Mouse (Mus musculus) adrenal gland, adult (tissue): ENCODE results near the gene Cdk17.
A peak's percentile ranks its signal among the peaks of the same experiment; 100 is the strongest.

ENCODE experiments used
- DNase-seq, 2 experiments: peaks; one replicate each; pipeline ENCODE4 v3.0.0; 2022 to 2023; ENCODE audit warnings: low spot score in 1 of 2; ENCODE audit not compliant: inconsistent age in 2 of 2

Gene Cdk17

GRCm38 (mm10) chr10:93261132-93261980 is 100.7 kb downstream of the Cdk17 start:
- DNase-seq = no peak

- DNase-seq = no peak
These were observed 101.4 kb downstream of the Cdk17 start for GRCm38 (mm10) chr10:93261981-93262499.

GRCm38 (mm10) chr10:93263431-93263830 is 102.8 kb downstream of the Cdk17 start:
- DNase-seq = no peak

- no peak for DNase-seq
These were observed 103.3 kb downstream of the Cdk17 start for GRCm38 (mm10) chr10:93264001-93264400.

GRCm38 (mm10) chr10:93265833-93266232 is 105.2 kb downstream of the Cdk17 start:
- no peak for DNase-seq

- DNase-seq = no peak
These were observed 105.8 kb downstream of the Cdk17 start for GRCm38 (mm10) chr10:93266521-93266920.

- no peak for DNase-seq
These were observed 106.8 kb downstream of the Cdk17 start for GRCm38 (mm10) chr10:93267509-93267908.

GRCm38 (mm10) chr10:93268339-93268738 is 107.7 kb downstream of the Cdk17 start:
- DNase-seq = no peak

GRCm38 (mm10) chr10:93269744-93270143 is 109.1 kb downstream of the Cdk17 start:
- no peak for DNase-seq

- no peak for DNase-seq
These were observed 110.3 kb downstream of the Cdk17 start for GRCm38 (mm10) chr10:93270889-93271460.

GRCm38 (mm10) chr10:93271831-93272230 is 111.2 kb downstream of the Cdk17 start:
- DNase-seq = no peak

- no peak for DNase-seq
These were observed 112.6 kb downstream of the Cdk17 start for GRCm38 (mm10) chr10:93272986-93273982.

GRCm38 (mm10) chr10:93274277-93274696 is 113.6 kb downstream of the Cdk17 start:
- no peak for DNase-seq

- no peak for DNase-seq
These were observed 114.8 kb downstream of the Cdk17 start for GRCm38 (mm10) chr10:93275212-93276136.

GRCm38 (mm10) chr10:93276349-93276763 is 115.7 kb downstream of the Cdk17 start:
- peak; percentile 58 to 71 for DNase-seq

- no peak for DNase-seq
These were observed 116.2 kb downstream of the Cdk17 start for GRCm38 (mm10) chr10:93276857-93277256.

GRCm38 (mm10) chr10:93278361-93278760 is 117.7 kb downstream of the Cdk17 start:
- DNase-seq = no peak

GRCm38 (mm10) chr10:93279062-93279461 is 118.4 kb downstream of the Cdk17 start:
- no peak for DNase-seq

GRCm38 (mm10) chr10:93280586-93280985 is 119.9 kb downstream of the Cdk17 start:
- no peak for DNase-seq

GRCm38 (mm10) chr10:93281092-93281491 is 120.4 kb downstream of the Cdk17 start:
- DNase-seq = no peak
